Mouse (Mus musculus): Measurements from ENCODE around the gene Krt15. TPM values are rescaled to one million over a fixed set of nuclear protein-coding genes. Genes with fewer than 3 reads are reported as not detected.

Gene Krt15
- polyA plus RNA-seq (2012; rRNA removed) = 7.7 and 17.9 TPM in 2 replicates

GRCm38 (mm10) chr11:100135731-100136130, at the start of gene Krt15:
TSS of gene Krt15 (minus strand) at chr11:100135928.

GRCm38 (mm10) chr11:100148615-100149330, 13.0 kb upstream of the Krt15 start, which contains the start of gene Krt19:
TSS of gene Krt19 (minus strand) at chr11:100148665.

GRCm38 (mm10) chr11:100121466-100121865, 14.3 kb downstream of the Krt15 start, which contains the start of gene Krt13:
TSS of gene Krt13 (minus strand) at chr11:100121566.

GRCm38 (mm10) chr11:100105576-100106122, 30.1 kb downstream of the Krt15 start, which contains the start of gene Krt36:
TSS of gene Krt36 (minus strand) at chr11:100105626.

GRCm38 (mm10) chr11:100096141-100096540, 39.6 kb downstream of the Krt15 start, which contains the start of gene Krt35:
TSS of gene Krt35 (minus strand) at chr11:100096241.

GRCm38 (mm10) chr11:100087861-100088260, 47.9 kb downstream of the Krt15 start, which contains the start of gene Krt32:
TSS of gene Krt32 (minus strand) at chr11:100088226.

Other genes with a start within 250 kb of the Krt15 start
- gene Krtap31-1, start 228.0 kb downstream of the Krt15 start, polyA plus RNA-seq (2012; rRNA removed) = not detected in 2 replicates
- not detected in 2 replicates for gene Gm11565, start 221.2 kb downstream of the Krt15 start, polyA plus RNA-seq (2012; rRNA removed)
- gene Krtap31-2, start 199.6 kb downstream of the Krt15 start, polyA plus RNA-seq (2012; rRNA removed) = not detected in 2 replicates
- gene Krtap9-5, start 187.5 kb downstream of the Krt15 start, polyA plus RNA-seq (2012; rRNA removed) = not detected in 2 replicates
- not detected in 2 replicates for gene Krtap29-1, start 156.9 kb downstream of the Krt15 start, polyA plus RNA-seq (2012; rRNA removed)
- gene Krtap16-1, start 149.3 kb downstream of the Krt15 start, polyA plus RNA-seq (2012; rRNA removed) = not detected in 2 replicates
- gene Krtap17-1, start 141.9 kb downstream of the Krt15 start, polyA plus RNA-seq (2012; rRNA removed) = not detected in 2 replicates
- not detected in 2 replicates for gene Krt33a, start 119.7 kb downstream of the Krt15 start, polyA plus RNA-seq (2012; rRNA removed)
- not detected in 2 replicates for gene Krt33b, start 106.1 kb downstream of the Krt15 start, polyA plus RNA-seq (2012; rRNA removed)
- not detected in 2 replicates for gene Krt34, start 94.4 kb downstream of the Krt15 start, polyA plus RNA-seq (2012; rRNA removed)
- gene Krt31, start 85.4 kb downstream of the Krt15 start, polyA plus RNA-seq (2012; rRNA removed) = 0.09 TPM in 1 of 2 replicates, not detected in the other
- 2.5 TPM in 2 replicates for gene Krt32, start 47.7 kb downstream of the Krt15 start, polyA plus RNA-seq (2012; rRNA removed)
- 0.08 TPM in 1 of 2 replicates, not detected in the other for gene Krt35, start 39.7 kb downstream of the Krt15 start, polyA plus RNA-seq (2012; rRNA removed)
- gene Krt36, start 30.3 kb downstream of the Krt15 start, polyA plus RNA-seq (2012; rRNA removed) = 0.06 and 0.19 TPM in 2 replicates
- gene Krt13, start 14.4 kb downstream of the Krt15 start, polyA plus RNA-seq (2012; rRNA removed) = 602 and 681 TPM in 2 replicates
- gene Krt19, start 12.7 kb upstream of the Krt15 start, polyA plus RNA-seq (2012; rRNA removed) = 1,679 and 2,029 TPM in 2 replicates
- gene Krt9, start 57.3 kb upstream of the Krt15 start, polyA plus RNA-seq (2012; rRNA removed) = not detected in 2 replicates
- gene Krt14, start 71.6 kb upstream of the Krt15 start, polyA plus RNA-seq (2012; rRNA removed) = 147 and 161 TPM in 2 replicates
- 5.1 and 6.5 TPM in 2 replicates for gene Krt16, start 113.0 kb upstream of the Krt15 start, polyA plus RNA-seq (2012; rRNA removed)
- gene Krt17, start 125.1 kb upstream of the Krt15 start, polyA plus RNA-seq (2012; rRNA removed) = 20.4 and 26.8 TPM in 2 replicates
- gene Krt42, start 133.9 kb upstream of the Krt15 start, polyA plus RNA-seq (2012; rRNA removed) = 0.11 and 0.31 TPM in 2 replicates
- gene Eif1, start 184.0 kb upstream of the Krt15 start, polyA plus RNA-seq (2012; rRNA removed) = 59.7 and 89.2 TPM in 2 replicates
- 1,071 and 1,807 TPM in 2 replicates for gene Gast, start 198.5 kb upstream of the Krt15 start, polyA plus RNA-seq (2012; rRNA removed)
- gene Hap1, start 220.2 kb upstream of the Krt15 start, polyA plus RNA-seq (2012; rRNA removed) = 3.8 and 4.4 TPM in 2 replicates